Mouse (Mus musculus): ENCODE data around the gene Mki67. TPM values are rescaled to one million over a fixed set of nuclear protein-coding genes. Genes with fewer than 3 reads are reported as not detected.

Mki67 gene
- total RNA-seq, 2 experiments from 2014 or later: 2.3 to 2.4 TPM

- intact Hi-C loops (cut with DNase I): loop anchor here (5.0 kb wide), 1 partner anchor 52 kb away; no protein-coding TSS in a partner anchor
- no peak for DNase-seq (ENCODE audit: low spot score in 2 of 2)
Observed at GRCm38 (mm10) chr7:135684938-135685337, 31.2 kb downstream of the Mki67 start.

- peak in 1 of 2 experiments; percentile 20 for DNase-seq (ENCODE audit: low spot score in 2 of 2)
- intact Hi-C loops (cut with DNase I): loop anchor here (5.0 kb wide), 1 partner anchor 53 kb away; no protein-coding TSS in a partner anchor
Observed at GRCm38 (mm10) chr7:135684098-135684497, 32.1 kb downstream of the Mki67 start.

GRCm38 (mm10) chr7:135680334-135680733 is 35.8 kb downstream of the Mki67 start:
- intact Hi-C loops (cut with DNase I): loop anchor here (5.0 kb wide), 1 partner anchor 57 kb away; no protein-coding TSS in a partner anchor
- peak; percentile 44 to 56 for DNase-seq (ENCODE audit: low spot score in 2 of 2)

GRCm38 (mm10) chr7:135676722-135677121 is 39.4 kb downstream of the Mki67 start:
- intact Hi-C loops (cut with DNase I): no loop called here

GRCm38 (mm10) chr7:135673576-135673975 is 42.6 kb downstream of the Mki67 start:
- intact Hi-C loops (cut with DNase I): no loop called here

More at GRCm38 (mm10) chr7:135676722-135677121, 39.4 kb downstream of the Mki67 start:
- no peak for DNase-seq (ENCODE audit: low spot score in 2 of 2)

GRCm38 (mm10) chr7:135668852-135669739 is 47.1 kb downstream of the Mki67 start:
- peak; percentile 80 to 85 for DNase-seq (ENCODE audit: low spot score in 2 of 2)
- intact Hi-C loops (cut with DNase I): loop anchor here (2.0 to 10.0 kb wide), 3 partner anchors 132 to 264 kb away; partner anchors contain the start of gene Ptpre

More at GRCm38 (mm10) chr7:135673576-135673975, 42.6 kb downstream of the Mki67 start:
- no peak for DNase-seq (ENCODE audit: low spot score in 2 of 2)

GRCm38 (mm10) chr7:135666314-135666713 is 49.8 kb downstream of the Mki67 start:
- intact Hi-C loops (cut with DNase I): loop anchor here (10.0 kb wide), 1 partner anchor 262 kb away; no protein-coding TSS in a partner anchor
- no peak for DNase-seq (ENCODE audit: low spot score in 2 of 2)

- intact Hi-C loops (cut with DNase I): loop anchor here (10.0 kb wide), 1 partner anchor 259 kb away; no protein-coding TSS in a partner anchor
- no peak for DNase-seq (ENCODE audit: low spot score in 2 of 2)
Observed at GRCm38 (mm10) chr7:135664211-135664610, 52.0 kb downstream of the Mki67 start.

GRCm38 (mm10) chr7:135660314-135660713 is 55.8 kb downstream of the Mki67 start:
- DNase-seq (ENCODE audit: low spot score in 2 of 2): no peak
- intact Hi-C loops (cut with DNase I): loop anchor here (10.0 kb wide), 1 partner anchor 256 kb away; no protein-coding TSS in a partner anchor

- DNase-seq (ENCODE audit: low spot score in 2 of 2): no peak
- intact Hi-C loops (cut with DNase I): no loop called here
Observed at GRCm38 (mm10) chr7:135659314-135659935, 56.7 kb downstream of the Mki67 start.

- intact Hi-C loops (cut with DNase I): no loop called here
- no peak for DNase-seq (ENCODE audit: low spot score in 2 of 2)
Observed at GRCm38 (mm10) chr7:135658150-135658549, 58.0 kb downstream of the Mki67 start.

GRCm38 (mm10) chr7:135655113-135655512 is 61.0 kb downstream of the Mki67 start:
- no peak for DNase-seq (ENCODE audit: low spot score in 2 of 2)
- intact Hi-C loops (cut with DNase I): no loop called here

- no peak for DNase-seq (ENCODE audit: low spot score in 2 of 2)
- intact Hi-C loops (cut with DNase I): no loop called here
Observed at GRCm38 (mm10) chr7:135654288-135654687, 61.9 kb downstream of the Mki67 start.

GRCm38 (mm10) chr7:135653601-135654000 is 62.6 kb downstream of the Mki67 start:
- DNase-seq (ENCODE audit: low spot score in 2 of 2): no peak
- intact Hi-C loops (cut with DNase I): no loop called here

GRCm38 (mm10) chr7:135652781-135653180 is 63.4 kb downstream of the Mki67 start:
- intact Hi-C loops (cut with DNase I): no loop called here
- DNase-seq (ENCODE audit: low spot score in 2 of 2): no peak

- intact Hi-C loops (cut with DNase I): no loop called here
- no peak for DNase-seq (ENCODE audit: low spot score in 2 of 2)
Observed at GRCm38 (mm10) chr7:135651831-135652511, 64.2 kb downstream of the Mki67 start.

- intact Hi-C loops (cut with DNase I): no loop called here
- DNase-seq (ENCODE audit: low spot score in 2 of 2): no peak
Observed at GRCm38 (mm10) chr7:135650061-135650460, 66.1 kb downstream of the Mki67 start.

GRCm38 (mm10) chr7:135649306-135649705 is 66.9 kb downstream of the Mki67 start:
- intact Hi-C loops (cut with DNase I): no loop called here
- DNase-seq (ENCODE audit: low spot score in 2 of 2): no peak

- intact Hi-C loops (cut with DNase I): no loop called here
- no peak for DNase-seq (ENCODE audit: low spot score in 2 of 2)
Observed at GRCm38 (mm10) chr7:135648821-135649220, 67.3 kb downstream of the Mki67 start.

All from left cerebral cortex, postnatal 14 days (tissue).